Mouse (Mus musculus): ENCODE results near the gene Rlbp1. TPM values are rescaled to one million over a fixed set of nuclear protein-coding genes. Genes with fewer than 3 reads are reported as not detected.
A peak's percentile ranks its signal among the peaks of the same experiment; 100 is the strongest.

Rlbp1 gene
- total and polyA plus RNA-seq, 2 experiments from 2014 or later, result 21.9 to 32.3 TPM

DNA sequence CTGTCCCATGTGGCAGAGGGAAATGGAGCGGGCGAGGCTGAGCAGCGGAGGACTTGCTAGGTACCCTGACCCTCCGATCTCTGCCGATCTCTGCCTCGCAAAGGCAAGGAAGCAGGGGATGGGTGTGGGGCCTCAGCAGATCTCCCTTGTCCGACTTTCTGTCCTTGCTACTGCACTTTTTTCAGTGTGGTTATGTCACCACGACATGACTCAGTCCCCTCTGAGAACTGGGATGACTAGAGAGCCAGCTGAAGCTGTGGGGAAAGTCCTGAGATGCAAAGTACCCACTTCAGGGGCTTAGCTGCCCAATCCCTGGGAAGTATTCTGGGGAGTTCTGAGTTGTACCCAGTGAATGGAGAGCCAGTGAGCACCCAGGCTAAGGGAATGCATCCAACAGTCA, 292 bp upstream of the Rlbp1 start:
- H3K27me3 ChIP-seq (ENCODE audit: insufficient read depth, low read length), result no peaks in the 10 kb centered on the region
- H3K4me1 ChIP-seq (ENCODE audit: insufficient read depth, low read length), result peaks cover 4% of the 10 kb centered on the region; the same call in 1 of the 2 replicates
- no peak overlapping the region for H3K4me2 ChIP-seq (ENCODE audit: low read depth, low read length)
- WGBS, result 50% methylated on average over 8 of the region's 8 CpGs
- H3K4me3 ChIP-seq (ENCODE audit: low read length), result no peak overlapping the region
- DNase-seq (ENCODE audit: low spot score) (no peak), ATAC-seq (peak; percentile 3; the same call in 1 of the 2 replicates)
- H3K27ac ChIP-seq, result peak overlapping the region; percentile 67
- no peaks in the 10 kb centered on the region for H3K9me3 ChIP-seq (ENCODE audit: low read length)
- no peak for TF ChIP-seq CTCF (IDR thresholded peaks at IDR 0.05; ENCODE audit: low read depth)
- no peak overlapping the region for H3K9ac ChIP-seq (replicated peaks; ENCODE audit: low read length)
- H3K36me3 ChIP-seq (ENCODE audit: insufficient read depth, low read length), result no peaks in the 10 kb centered on the region

DNA sequence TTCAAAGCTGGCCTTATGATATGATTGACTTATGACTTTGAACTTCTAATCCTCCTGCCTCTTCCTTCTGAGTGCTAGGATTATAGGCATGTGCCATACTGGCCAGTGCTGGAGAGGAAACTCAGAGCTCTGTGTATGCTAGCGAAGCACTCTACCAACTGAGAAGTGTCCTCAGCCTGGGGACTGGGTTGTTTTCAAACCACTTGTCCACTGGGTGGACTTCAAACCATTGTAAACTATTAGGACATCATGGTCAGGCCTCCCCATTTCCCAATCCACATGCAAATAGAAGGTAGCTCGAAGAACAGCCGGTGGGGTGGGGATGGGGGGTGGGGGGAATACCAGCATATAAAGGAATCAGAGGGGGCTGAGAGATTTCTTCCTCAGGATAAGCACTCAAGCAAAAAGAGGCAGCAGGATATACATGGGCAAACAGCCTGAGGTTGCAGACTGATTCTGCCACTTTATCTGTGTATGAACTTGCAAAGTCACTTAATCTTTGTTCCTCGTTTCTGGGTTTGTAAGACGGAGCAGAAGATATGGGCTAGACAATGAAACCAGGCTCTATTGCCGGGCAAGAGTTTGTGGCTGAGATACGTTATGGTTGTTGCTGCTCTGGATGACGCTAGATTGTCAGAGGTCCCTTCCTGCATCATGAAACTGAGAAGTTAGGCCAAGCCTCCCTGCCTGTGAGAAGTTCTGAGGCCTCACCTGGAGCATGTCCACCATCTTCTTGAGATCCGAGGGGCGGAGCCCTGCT, 10.2 kb downstream of the Rlbp1 start:
- ATAC-seq, result no peak
- Histone ChIP-seq H3K36me3 (ENCODE audit: insufficient read depth, low read length) (no peaks in the 10 kb centered on the region), H3K4me1 (ENCODE audit: insufficient read depth, low read length) (no peaks in the 10 kb centered on the region), H3K4me3 (ENCODE audit: low read length) (no peak overlapping the region), H3K27me3 (ENCODE audit: insufficient read depth, low read length) (no peaks in the 10 kb centered on the region), H3K9ac (replicated peaks; ENCODE audit: low read length) (no peak overlapping the region), H3K27ac (no peak overlapping the region), H3K9me3 (ENCODE audit: low read length) (no peaks in the 10 kb centered on the region), H3K4me2 (ENCODE audit: low read depth, low read length) (no peak overlapping the region)
- no peak for TF ChIP-seq CTCF (IDR thresholded peaks at IDR 0.05; ENCODE audit: low read depth)
- WGBS, result 89% methylated on average over 10 of the region's 10 CpGs
- no peak for DNase-seq (ENCODE audit: low spot score)

DNA sequence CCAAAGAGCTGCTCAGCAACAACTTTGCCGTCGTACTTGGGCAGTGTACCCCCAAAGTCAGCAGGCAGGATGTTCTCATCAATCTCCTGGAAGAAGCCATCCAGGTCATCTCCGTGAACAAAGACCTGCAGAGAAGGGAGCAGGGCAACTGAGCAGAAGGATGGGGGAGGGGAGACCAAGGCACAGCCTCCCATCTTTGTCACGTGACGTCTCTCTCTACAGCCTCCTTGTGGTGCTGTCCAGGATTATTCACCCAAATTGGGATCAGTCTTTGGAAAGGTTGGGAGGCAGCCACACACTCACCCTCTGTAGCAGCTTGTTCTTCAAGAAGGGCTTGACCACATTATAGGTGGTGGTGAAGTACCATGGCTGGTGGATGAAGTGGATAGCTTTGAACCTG, 11.3 kb downstream of the Rlbp1 start:
- DNase-seq (ENCODE audit: low spot score), result no peak
- 78% methylated on average over 5 of the region's 5 CpGs for WGBS
- TF ChIP-seq CTCF (IDR thresholded peaks at IDR 0.05; ENCODE audit: low read depth), result 0 out of 2 replicates have a peak, but pooled peaks have one; percentile 4

DNA sequence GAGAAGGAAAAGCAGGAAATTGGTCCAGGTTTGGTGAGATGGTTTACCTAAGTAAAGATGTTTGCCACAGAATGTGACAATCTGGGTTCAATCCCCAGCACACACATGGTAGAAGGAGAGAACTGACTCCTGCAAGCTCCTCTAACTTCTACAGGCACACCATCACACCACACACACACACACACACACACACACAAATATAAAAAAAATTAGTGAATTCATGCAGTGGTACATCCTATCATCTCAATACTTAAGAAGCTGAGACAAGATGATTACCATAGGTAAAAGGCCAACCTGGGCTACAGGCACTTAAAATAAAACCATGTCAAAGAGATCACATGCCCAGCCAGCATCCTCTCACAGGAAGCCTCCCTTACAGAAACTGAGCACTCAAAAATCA, 12.8 kb downstream of the Rlbp1 start:
- Histone ChIP-seq H3K27me3 (ENCODE audit: insufficient read depth, low read length) (no peaks in the 10 kb centered on the region), H3K4me2 (ENCODE audit: low read depth, low read length) (no peak overlapping the region), H3K9me3 (ENCODE audit: low read length) (no peaks in the 10 kb centered on the region), H3K4me3 (ENCODE audit: low read length) (no peak overlapping the region), H3K36me3 (ENCODE audit: insufficient read depth, low read length) (no peaks in the 10 kb centered on the region), H3K27ac (no peak overlapping the region), H3K9ac (replicated peaks; ENCODE audit: low read length) (no peak overlapping the region), H3K4me1 (ENCODE audit: insufficient read depth, low read length) (no peaks in the 10 kb centered on the region)
- ATAC-seq, result no peak
- no peak for DNase-seq (ENCODE audit: low spot score)
- no peak for TF ChIP-seq CTCF (IDR thresholded peaks at IDR 0.05; ENCODE audit: low read depth)

More for the DNA sequence above, 11.3 kb downstream of the Rlbp1 start:
- Histone ChIP-seq H3K4me1 (ENCODE audit: insufficient read depth, low read length) (no peaks in the 10 kb centered on the region), H3K4me2 (ENCODE audit: low read depth, low read length) (no peak overlapping the region), H3K27me3 (ENCODE audit: insufficient read depth, low read length) (no peaks in the 10 kb centered on the region), H3K4me3 (ENCODE audit: low read length) (no peak overlapping the region), H3K27ac (no peak overlapping the region), H3K9me3 (ENCODE audit: low read length) (no peaks in the 10 kb centered on the region), H3K9ac (replicated peaks; ENCODE audit: low read length) (no peak overlapping the region), H3K36me3 (ENCODE audit: insufficient read depth, low read length) (no peaks in the 10 kb centered on the region)
- ATAC-seq, result no peak

DNA sequence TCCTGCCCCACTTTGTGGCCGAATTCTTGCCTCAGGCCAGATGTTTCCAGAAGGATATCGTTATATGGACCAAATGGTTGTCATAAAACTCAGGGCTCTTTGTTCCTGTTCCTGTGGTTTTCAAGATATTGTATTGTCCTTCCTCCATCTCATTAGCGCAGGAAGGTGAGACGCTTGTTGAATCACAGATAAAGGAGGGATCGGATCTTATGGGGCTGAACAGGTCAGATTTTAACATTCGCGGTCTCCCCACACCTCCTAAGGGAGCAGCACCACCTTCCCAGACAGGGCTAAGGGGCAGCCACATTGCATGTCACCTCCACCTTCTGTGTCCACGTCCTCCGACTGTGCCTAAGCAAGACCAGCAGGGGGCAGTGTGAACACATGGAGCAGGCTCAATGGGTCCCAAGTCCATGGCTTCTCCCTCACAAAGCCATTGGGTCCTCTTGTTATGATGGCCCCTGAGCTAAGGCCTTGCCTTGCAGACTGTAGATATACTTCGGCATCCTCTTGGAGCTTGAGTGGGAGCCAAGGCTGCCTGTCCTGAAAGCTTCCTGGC, 15.4 kb downstream of the Rlbp1 start:
- Histone ChIP-seq H3K4me1 (ENCODE audit: insufficient read depth, low read length) (no peaks in the 10 kb centered on the region), H3K4me2 (ENCODE audit: low read depth, low read length) (no peak overlapping the region), H3K36me3 (ENCODE audit: insufficient read depth, low read length) (no peaks in the 10 kb centered on the region), H3K9ac (replicated peaks; ENCODE audit: low read length) (no peak overlapping the region), H3K9me3 (ENCODE audit: low read length) (no peaks in the 10 kb centered on the region), H3K27ac (no peak overlapping the region), H3K4me3 (ENCODE audit: low read length) (no peak overlapping the region), H3K27me3 (ENCODE audit: insufficient read depth, low read length) (no peaks in the 10 kb centered on the region)
- 53% methylated on average over 10 of the region's 10 CpGs for WGBS
- DNase-seq (ENCODE audit: low spot score) (peak; percentile 85), ATAC-seq (peak; percentile 82)
- TF ChIP-seq CTCF (IDR thresholded peaks at IDR 0.05; ENCODE audit: low read depth), result peak; percentile 92

DNA sequence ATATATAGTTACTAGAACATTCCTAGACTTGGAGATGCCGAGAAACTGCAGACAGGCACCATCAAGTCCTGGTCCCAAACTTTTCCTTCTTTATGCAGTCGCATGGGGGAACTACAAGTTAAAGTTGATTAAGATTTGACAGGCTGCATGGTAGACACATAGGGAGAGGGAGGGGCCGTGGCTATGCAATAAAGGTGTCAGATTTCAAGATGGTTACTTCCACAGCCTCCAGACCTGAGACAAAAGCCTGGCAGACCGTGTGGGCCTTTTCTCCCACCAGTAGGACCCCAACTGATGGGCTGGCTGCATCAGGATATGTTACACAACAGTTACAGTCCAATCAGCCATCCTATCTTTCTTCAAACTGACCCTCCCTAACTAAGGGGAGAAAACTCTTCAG, 17.4 kb downstream of the Rlbp1 start:
- WGBS, result 45% methylated on average over 4 of the region's 4 CpGs
- ATAC-seq (no peak), DNase-seq (ENCODE audit: low spot score) (no peak)
- Histone ChIP-seq H3K27ac (no peak overlapping the region), H3K9ac (replicated peaks; ENCODE audit: low read length) (no peak overlapping the region), H3K4me1 (ENCODE audit: insufficient read depth, low read length) (no peaks in the 10 kb centered on the region), H3K4me3 (ENCODE audit: low read length) (no peak overlapping the region), H3K27me3 (ENCODE audit: insufficient read depth, low read length) (no peaks in the 10 kb centered on the region), H3K4me2 (ENCODE audit: low read depth, low read length) (no peak overlapping the region), H3K36me3 (ENCODE audit: insufficient read depth, low read length) (no peaks in the 10 kb centered on the region), H3K9me3 (ENCODE audit: low read length) (no peaks in the 10 kb centered on the region)
- no peak for TF ChIP-seq CTCF (IDR thresholded peaks at IDR 0.05; ENCODE audit: low read depth)

DNA sequence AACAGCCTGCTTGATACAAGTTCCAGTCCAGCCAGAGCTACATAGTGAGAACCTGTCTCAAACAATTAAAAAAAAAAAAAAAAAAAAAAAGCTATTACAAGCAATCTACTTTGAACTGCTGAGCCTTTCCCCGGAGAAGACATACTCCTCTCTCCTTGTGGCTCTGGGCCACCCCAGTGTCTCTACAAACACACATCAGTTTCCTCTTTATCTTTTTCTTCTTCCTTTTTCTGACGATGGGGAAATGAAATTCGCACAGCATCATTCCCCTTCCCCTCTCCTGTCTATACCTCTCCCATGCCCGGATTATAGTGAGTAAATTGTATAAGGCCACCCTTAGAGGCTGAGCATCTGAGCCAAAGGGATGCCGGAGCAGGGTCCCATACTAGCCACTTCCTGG, 18.2 kb downstream of the Rlbp1 start:
- Histone ChIP-seq H3K4me3 (ENCODE audit: low read length) (no peak overlapping the region), H3K9ac (replicated peaks; ENCODE audit: low read length) (no peak overlapping the region), H3K9me3 (ENCODE audit: low read length) (no peaks in the 10 kb centered on the region), H3K4me2 (ENCODE audit: low read depth, low read length) (no peak overlapping the region), H3K36me3 (ENCODE audit: insufficient read depth, low read length) (no peaks in the 10 kb centered on the region), H3K4me1 (ENCODE audit: insufficient read depth, low read length) (no peaks in the 10 kb centered on the region), H3K27ac (no peak overlapping the region), H3K27me3 (ENCODE audit: insufficient read depth, low read length) (no peaks in the 10 kb centered on the region)
- no peak for TF ChIP-seq CTCF (IDR thresholded peaks at IDR 0.05; ENCODE audit: low read depth)
- ATAC-seq (no peak), DNase-seq (ENCODE audit: low spot score) (no peak)
- 88% methylated on average over 5 of the region's 5 CpGs for WGBS
